Mouse (Mus musculus): Measurements from ENCODE around the gene Dld.

Gene Dld

DNA sequence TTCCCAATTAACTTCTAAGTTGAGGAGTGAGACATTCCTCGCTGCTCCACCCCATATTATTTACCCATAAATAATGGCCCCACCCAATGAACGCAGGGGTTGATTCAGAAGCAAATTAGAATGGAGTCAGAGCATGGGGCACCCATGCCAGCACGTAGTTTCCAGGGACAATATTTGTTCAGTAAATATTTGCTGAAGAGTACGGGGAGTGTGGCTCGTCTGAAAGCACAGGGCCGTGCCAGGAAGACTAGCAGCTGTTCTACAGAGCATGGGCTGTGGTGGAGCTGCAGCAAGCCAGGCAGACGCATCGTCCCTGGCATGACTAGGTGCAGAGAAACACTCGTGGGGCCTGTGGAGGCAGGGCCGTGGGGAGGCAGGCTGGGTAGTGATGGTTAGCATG is 56.7 kb downstream of the Dld start:
- DNase-seq (ENCODE audit: low spot score): peak; percentile 47

DNA sequence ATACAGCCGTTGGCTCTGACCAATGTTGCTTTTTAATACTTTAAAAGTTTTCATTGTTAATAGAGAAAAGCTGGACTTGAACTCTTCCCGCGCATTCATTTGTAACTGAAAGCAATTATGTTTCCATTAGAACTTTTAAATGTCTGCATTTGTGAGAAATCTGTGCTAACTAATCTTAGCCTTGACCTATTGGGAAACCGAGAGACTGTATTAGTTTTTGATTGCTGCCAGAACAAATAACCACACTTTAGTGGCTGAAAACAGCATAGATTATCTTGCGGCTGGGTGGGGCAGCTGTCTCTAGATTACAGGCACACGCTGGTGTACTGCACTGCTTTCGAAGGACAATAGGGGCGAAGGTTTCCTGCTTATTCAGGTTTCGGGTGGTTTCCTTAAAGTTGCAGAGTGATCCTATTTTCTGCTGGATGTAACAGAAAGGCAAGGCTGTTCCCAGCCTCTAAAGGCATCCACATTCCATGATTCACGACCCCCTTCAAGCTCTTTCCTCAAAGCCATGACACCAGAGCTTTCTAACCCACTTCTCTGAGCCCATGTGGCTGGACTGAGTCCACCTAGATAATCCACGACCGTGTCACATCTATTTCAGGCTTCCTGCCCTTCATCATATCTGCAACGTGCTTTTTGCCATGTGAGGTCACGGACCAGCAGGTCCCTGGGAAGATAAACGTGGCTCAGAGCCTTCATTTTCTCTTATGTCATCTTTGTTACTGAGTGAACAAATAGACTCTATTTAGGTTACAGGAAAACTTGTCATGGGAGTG is 57.7 kb downstream of the Dld start:
- no peak for DNase-seq (ENCODE audit: low spot score)

- no peak for DNase-seq (ENCODE audit: low spot score)
Measured at GRCm38 (mm10) chr12:31290951-31291350, 60.3 kb downstream of the Dld start.

DNA sequence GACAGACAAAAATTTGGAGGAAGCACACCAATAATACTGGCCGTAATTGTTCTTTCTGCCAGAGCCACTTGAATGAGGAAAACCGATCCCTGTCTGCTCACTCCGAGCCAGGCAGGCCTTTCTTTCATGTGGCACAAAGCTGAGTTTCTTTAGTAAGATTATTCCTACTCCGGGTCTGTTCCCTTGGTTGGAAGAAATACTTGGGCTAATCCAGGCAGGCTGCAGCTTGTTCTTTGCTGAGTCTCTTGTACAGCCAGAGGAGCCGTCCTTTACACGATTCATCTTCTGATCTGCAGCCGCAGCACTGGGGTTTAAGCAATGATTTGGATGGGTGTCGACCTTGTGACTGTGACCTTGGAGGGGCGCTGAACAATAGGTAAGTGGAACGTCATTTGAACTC is 62.2 kb downstream of the Dld start:
- no peak for DNase-seq (ENCODE audit: low spot score)

DNA sequence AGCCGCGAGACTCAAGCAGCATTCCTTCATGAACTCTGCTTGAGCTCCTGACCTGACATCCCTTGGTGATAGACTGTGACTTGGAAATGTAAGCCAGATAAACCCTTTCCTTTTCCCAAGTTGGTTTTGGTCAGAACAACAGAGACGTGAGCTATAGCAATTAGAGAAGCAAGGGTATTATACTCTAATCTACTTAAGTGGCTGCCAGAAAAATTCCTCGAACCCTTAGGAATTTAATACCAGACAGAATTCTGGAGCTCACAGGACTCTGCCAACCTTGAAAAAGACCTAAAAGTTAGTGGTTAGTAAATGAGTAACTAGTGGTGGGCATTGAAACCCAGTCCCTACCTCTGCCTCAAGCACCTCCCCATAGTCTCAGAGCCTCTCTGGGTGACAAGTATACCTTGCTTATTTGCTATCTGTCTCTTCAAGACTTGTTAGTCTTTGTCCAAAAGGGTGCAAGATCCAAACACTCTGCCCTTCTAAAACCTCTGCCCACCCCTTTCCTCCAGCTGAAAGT is 67.6 kb downstream of the Dld start:
- DNase-seq (ENCODE audit: low spot score): no peak

DNA sequence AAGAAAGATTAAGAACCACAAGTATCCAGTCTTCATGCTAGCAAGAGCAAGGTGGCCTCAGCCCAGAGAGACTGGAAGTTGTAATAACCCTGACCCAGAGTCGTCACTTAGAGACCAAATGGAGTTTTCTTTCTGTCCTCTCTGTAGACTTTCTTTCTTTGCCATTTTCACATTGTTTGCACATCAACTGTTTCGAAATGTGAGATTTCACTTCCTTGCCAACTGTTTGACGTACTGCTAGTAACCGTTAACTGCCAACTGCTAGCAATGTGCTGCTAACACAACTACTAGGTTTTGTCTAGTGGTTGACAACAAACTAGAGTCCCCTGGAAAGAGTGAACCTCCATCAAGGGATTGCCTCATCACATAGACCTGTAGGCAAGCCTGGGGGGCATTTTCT is 68.1 kb downstream of the Dld start:
- DNase-seq (ENCODE audit: low spot score): no peak

DNA sequence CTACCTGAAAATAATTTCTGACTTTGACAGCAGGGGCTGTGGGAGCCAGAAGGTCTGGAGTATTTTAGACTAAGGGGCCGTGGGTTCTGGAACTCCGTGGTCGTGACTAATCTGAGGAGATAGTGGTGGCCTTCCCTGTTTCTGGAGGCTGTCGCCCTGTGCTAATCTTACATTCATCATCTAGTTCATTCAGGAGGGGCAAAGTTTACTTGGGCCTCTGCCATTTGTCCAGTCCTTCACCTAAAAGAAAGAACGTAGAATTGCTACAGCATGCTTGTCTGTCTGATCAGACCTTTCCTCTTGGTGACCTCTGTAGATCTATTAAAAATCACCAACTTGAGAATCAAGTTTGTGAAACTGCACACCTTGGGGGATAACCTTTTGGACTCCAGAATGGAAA is 69.0 kb downstream of the Dld start:
- DNase-seq (ENCODE audit: low spot score): no peak
